Mouse (Mus musculus) retina, adult 2 months (tissue): ENCODE results near the gene Upk3bl.

Experiments used
- DNase-seq: peaks from one replicate; pipeline ENCODE4 v3.0.0-alpha.2; 2012; ENCODE audit warnings: low read depth, low spot score

The Upk3bl gene

GRCm38 (mm10) chr5:136054301-136055077, at the start of gene Upk3bl:
Gene Upk3bl (plus strand): TSS chr5:136054492.
- DNase-seq = no peak

- no peak for DNase-seq
Observed at GRCm38 (mm10) chr5:136004537-136004936, 49.8 kb upstream of the Upk3bl start.

GRCm38 (mm10) chr5:136007745-136008144, 46.5 kb upstream of the Upk3bl start:
- DNase-seq = no peak

GRCm38 (mm10) chr5:136014877-136015276, 39.4 kb upstream of the Upk3bl start:
- no peak for DNase-seq

- no peak for DNase-seq
Observed at GRCm38 (mm10) chr5:136015586-136015985, 38.7 kb upstream of the Upk3bl start.

GRCm38 (mm10) chr5:136016014-136016876, 38.0 kb upstream of the Upk3bl start:
- DNase-seq = no peak

- no peak for DNase-seq
Observed at GRCm38 (mm10) chr5:136017262-136017661, 37.0 kb upstream of the Upk3bl start.

- DNase-seq = no peak
Observed at GRCm38 (mm10) chr5:136018726-136019125, 35.6 kb upstream of the Upk3bl start.

- DNase-seq = no peak
Observed at GRCm38 (mm10) chr5:136019907-136020306, 34.4 kb upstream of the Upk3bl start.

GRCm38 (mm10) chr5:136025712-136026111, 28.6 kb upstream of the Upk3bl start:
- no peak for DNase-seq

- DNase-seq = no peak
Observed at GRCm38 (mm10) chr5:136026859-136027258, 27.4 kb upstream of the Upk3bl start.

- DNase-seq = no peak
Observed at GRCm38 (mm10) chr5:136027612-136028311, 26.5 kb upstream of the Upk3bl start.

GRCm38 (mm10) chr5:136034868-136035267, 19.4 kb upstream of the Upk3bl start:
- no peak for DNase-seq

- no peak for DNase-seq
Observed at GRCm38 (mm10) chr5:136035285-136035684, 19.0 kb upstream of the Upk3bl start.

GRCm38 (mm10) chr5:136036667-136037066, 17.6 kb upstream of the Upk3bl start:
- no peak for DNase-seq

- DNase-seq = no peak
Observed at GRCm38 (mm10) chr5:136038258-136039214, 15.8 kb upstream of the Upk3bl start, which contains the start of gene Upk3b. Gene Upk3b (plus strand): TSS chr5:136038496.

GRCm38 (mm10) chr5:136040210-136040609, 14.1 kb upstream of the Upk3bl start:
- no peak for DNase-seq

- DNase-seq = no peak
Observed at GRCm38 (mm10) chr5:136041260-136041659, 13.0 kb upstream of the Upk3bl start.

GRCm38 (mm10) chr5:136041666-136042065, 12.6 kb upstream of the Upk3bl start:
- DNase-seq = no peak

- DNase-seq = no peak
Observed at GRCm38 (mm10) chr5:136044865-136045264, 9.4 kb upstream of the Upk3bl start.

- no peak for DNase-seq
Observed at GRCm38 (mm10) chr5:136045408-136045807, 8.9 kb upstream of the Upk3bl start.
